Mouse (Mus musculus): ENCODE results near the gene Zmynd11. TPM values are rescaled to one million over a fixed set of nuclear protein-coding genes. Genes with fewer than 3 reads are reported as not detected.
A peak's percentile ranks its signal among the peaks of the same experiment; 100 is the strongest.

The Zmynd11 gene
- total RNA-seq, 2 experiments from 2014 or later: 238 to 261 TPM

GRCm38 (mm10) chr13:9715224-9715623, 49.9 kb downstream of the Zmynd11 start:
- DNase-seq (ENCODE audit: low spot score in 2 of 2): no peak

- no peak for DNase-seq (ENCODE audit: low spot score in 2 of 2)
Measured at GRCm38 (mm10) chr13:9713462-9714134, 51.5 kb downstream of the Zmynd11 start.

GRCm38 (mm10) chr13:9712971-9713370, 52.2 kb downstream of the Zmynd11 start:
- DNase-seq (ENCODE audit: low spot score in 2 of 2): no peak

- no peak for DNase-seq (ENCODE audit: low spot score in 2 of 2)
Measured at GRCm38 (mm10) chr13:9712409-9712808, 52.7 kb downstream of the Zmynd11 start.

- no peak for DNase-seq (ENCODE audit: low spot score in 2 of 2)
Measured at GRCm38 (mm10) chr13:9708433-9709240, 56.5 kb downstream of the Zmynd11 start.

- no peak for DNase-seq (ENCODE audit: low spot score in 2 of 2)
Measured at GRCm38 (mm10) chr13:9706720-9707119, 58.4 kb downstream of the Zmynd11 start.

- no peak for DNase-seq (ENCODE audit: low spot score in 2 of 2)
Measured at GRCm38 (mm10) chr13:9702615-9703235, 62.4 kb downstream of the Zmynd11 start.

- no peak for DNase-seq (ENCODE audit: low spot score in 2 of 2)
Measured at GRCm38 (mm10) chr13:9697340-9697739, 67.8 kb downstream of the Zmynd11 start.

GRCm38 (mm10) chr13:9695809-9696208, 69.3 kb downstream of the Zmynd11 start:
- no peak for DNase-seq (ENCODE audit: low spot score in 2 of 2)

- no peak for DNase-seq (ENCODE audit: low spot score in 2 of 2)
Measured at GRCm38 (mm10) chr13:9695403-9695802, 69.7 kb downstream of the Zmynd11 start.

GRCm38 (mm10) chr13:9694651-9695050, 70.5 kb downstream of the Zmynd11 start:
- no peak for DNase-seq (ENCODE audit: low spot score in 2 of 2)

GRCm38 (mm10) chr13:9692876-9693275, 72.3 kb downstream of the Zmynd11 start:
- no peak for DNase-seq (ENCODE audit: low spot score in 2 of 2)

GRCm38 (mm10) chr13:9689366-9689765, 75.8 kb downstream of the Zmynd11 start:
- DNase-seq (ENCODE audit: low spot score in 2 of 2): peak in 1 of 2 experiments; percentile 8

- no peak for DNase-seq (ENCODE audit: low spot score in 2 of 2)
Measured at GRCm38 (mm10) chr13:9686765-9687164, 78.4 kb downstream of the Zmynd11 start.

GRCm38 (mm10) chr13:9686261-9686660, 78.9 kb downstream of the Zmynd11 start:
- DNase-seq (ENCODE audit: low spot score in 2 of 2): no peak

- peak; percentile 30 to 49 for DNase-seq (ENCODE audit: low spot score in 2 of 2)
Measured at GRCm38 (mm10) chr13:9684153-9684923, 80.8 kb downstream of the Zmynd11 start.

- no peak for DNase-seq (ENCODE audit: low spot score in 2 of 2)
Measured at GRCm38 (mm10) chr13:9683280-9683679, 81.8 kb downstream of the Zmynd11 start.

- DNase-seq (ENCODE audit: low spot score in 2 of 2): no peak
Measured at GRCm38 (mm10) chr13:9681492-9681891, 83.6 kb downstream of the Zmynd11 start.

GRCm38 (mm10) chr13:9674126-9674525, 91.0 kb downstream of the Zmynd11 start:
- DNase-seq (ENCODE audit: low spot score in 2 of 2): no peak

GRCm38 (mm10) chr13:9669246-9669645, 95.9 kb downstream of the Zmynd11 start:
- no peak for DNase-seq (ENCODE audit: low spot score in 2 of 2)

GRCm38 (mm10) chr13:9667954-9668496, 97.1 kb downstream of the Zmynd11 start:
- no peak for DNase-seq (ENCODE audit: low spot score in 2 of 2)

All from layer of hippocampus, postnatal 10 days (tissue).